Mouse (Mus musculus): Measurements from ENCODE around the gene Gnas. TPM values are rescaled to one million over a fixed set of nuclear protein-coding genes. Genes with fewer than 3 reads are reported as not detected.
A peak's percentile ranks its signal among the peaks of the same experiment; 100 is the strongest.

The Gnas gene
- 2,468 and 2,497 TPM in 2 replicates for total RNA-seq (2021)
- long read RNA-seq, transcript Gnas-211 (13 exons, 2,465 nt): minor isoform, 39 of 2,132 reads
- long read RNA-seq, transcript Gnas-207 (11 exons, 1,789 nt): minor isoform, 474 of 2,132 reads
- long read RNA-seq, transcript Gnas-208 (12 exons, 1,716 nt): major isoform, 1,116 of 2,132 reads
- long read RNA-seq, transcript Gnas-206 (11 exons, 1,695 nt): minor isoform, 245 of 2,132 reads
- long read RNA-seq, partial matches to known transcripts: 152 of 2,132 reads
- long read RNA-seq, other reads (novel, unspliced or antisense): 95 of 2,132 reads

- DNase-seq: peak; percentile 42
These were observed at the start of gene Gnas for GRCm38 (mm10) chr2:174284011-174284410. Gene Gnas (plus strand): TSS chr2:174284320.

- DNase-seq: no peak
These were observed 41.7 kb upstream of the Gnas start for GRCm38 (mm10) chr2:174242431-174242830.

GRCm38 (mm10) chr2:174251963-174252362, 32.2 kb upstream of the Gnas start:
- no peak for DNase-seq

GRCm38 (mm10) chr2:174257312-174257711, 26.8 kb upstream of the Gnas start:
- DNase-seq: no peak

GRCm38 (mm10) chr2:174260004-174260403, 24.1 kb upstream of the Gnas start:
- no peak for DNase-seq

- DNase-seq: no peak
These were observed 23.0 kb upstream of the Gnas start for GRCm38 (mm10) chr2:174260908-174261800.

- DNase-seq: no peak
These were observed 22.3 kb upstream of the Gnas start for GRCm38 (mm10) chr2:174261801-174262200.

GRCm38 (mm10) chr2:174263110-174263815, 20.9 kb upstream of the Gnas start:
- no peak for DNase-seq

GRCm38 (mm10) chr2:174264248-174264647, 19.9 kb upstream of the Gnas start:
- DNase-seq: no peak

GRCm38 (mm10) chr2:174270416-174270815, 13.7 kb upstream of the Gnas start:
- no peak for DNase-seq

GRCm38 (mm10) chr2:174271459-174271858, 12.7 kb upstream of the Gnas start:
- no peak for DNase-seq

- no peak for DNase-seq
These were observed 11.0 kb upstream of the Gnas start for GRCm38 (mm10) chr2:174273131-174273530.

- DNase-seq: no peak
These were observed 10.2 kb upstream of the Gnas start for GRCm38 (mm10) chr2:174273961-174274360.

GRCm38 (mm10) chr2:174279771-174280170, 4.3 kb upstream of the Gnas start:
- no peak for DNase-seq

- DNase-seq: no peak
These were observed 779 bp upstream of the Gnas start for GRCm38 (mm10) chr2:174283341-174283740.

GRCm38 (mm10) chr2:174284807-174285457, 812 bp downstream of the Gnas start:
- no peak for DNase-seq

GRCm38 (mm10) chr2:174285921-174286470, 1.9 kb downstream of the Gnas start:
- no peak for DNase-seq

GRCm38 (mm10) chr2:174287921-174288320, 3.8 kb downstream of the Gnas start:
- DNase-seq: no peak

- DNase-seq: no peak
These were observed 4.7 kb downstream of the Gnas start for GRCm38 (mm10) chr2:174288673-174289430.

GRCm38 (mm10) chr2:174291029-174291661, 7.0 kb downstream of the Gnas start:
- no peak for DNase-seq

- no peak for DNase-seq
These were observed 7.5 kb downstream of the Gnas start for GRCm38 (mm10) chr2:174291662-174292030.
